Mouse (Mus musculus): ENCODE data around the gene Slc5a5.

Gene Slc5a5

DNA sequence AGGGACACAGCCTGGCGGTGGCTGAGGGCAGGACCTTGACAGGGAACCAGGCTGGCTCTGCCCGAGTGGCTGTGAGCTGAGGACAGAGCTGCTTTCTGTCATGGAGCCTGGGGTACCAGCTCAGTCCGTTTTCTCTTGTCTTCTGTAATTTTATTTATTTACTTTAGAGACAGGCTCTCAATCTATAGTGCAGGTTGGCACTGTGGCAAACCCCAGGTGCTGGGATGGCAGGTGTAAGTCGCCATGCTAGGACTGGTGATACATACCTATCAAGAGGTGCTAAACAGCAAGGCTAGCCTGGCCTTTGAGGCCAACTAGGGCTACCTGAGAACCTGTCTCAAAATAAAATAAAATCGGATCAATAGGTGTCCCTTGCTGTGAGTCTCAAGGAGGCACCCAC lies 36.5 kb downstream of the Slc5a5 start:
- no peak for DNase-seq (ENCODE audit: low spot score in 2 of 2)

DNA sequence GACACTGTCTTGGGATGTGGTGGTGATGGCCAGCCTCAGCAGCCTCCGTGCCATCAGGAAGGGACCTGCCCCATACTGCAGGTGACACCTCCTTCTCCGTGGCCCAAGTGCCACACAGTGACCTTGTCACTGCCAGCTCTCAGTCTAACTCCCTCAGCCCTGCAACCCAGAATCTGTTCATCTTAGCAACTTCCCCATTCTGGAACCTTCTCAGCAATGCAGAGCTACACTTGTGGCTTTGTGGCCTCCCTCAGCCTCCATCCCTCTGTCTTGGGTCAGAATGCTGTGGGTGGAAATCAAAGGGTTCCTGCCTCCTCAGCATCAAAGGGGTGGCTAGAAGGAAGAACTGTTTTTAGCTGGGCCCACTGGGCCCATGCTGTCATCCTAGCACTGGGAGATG lies 38.7 kb downstream of the Slc5a5 start:
- DNase-seq (ENCODE audit: low spot score in 2 of 2): no peak

DNA sequence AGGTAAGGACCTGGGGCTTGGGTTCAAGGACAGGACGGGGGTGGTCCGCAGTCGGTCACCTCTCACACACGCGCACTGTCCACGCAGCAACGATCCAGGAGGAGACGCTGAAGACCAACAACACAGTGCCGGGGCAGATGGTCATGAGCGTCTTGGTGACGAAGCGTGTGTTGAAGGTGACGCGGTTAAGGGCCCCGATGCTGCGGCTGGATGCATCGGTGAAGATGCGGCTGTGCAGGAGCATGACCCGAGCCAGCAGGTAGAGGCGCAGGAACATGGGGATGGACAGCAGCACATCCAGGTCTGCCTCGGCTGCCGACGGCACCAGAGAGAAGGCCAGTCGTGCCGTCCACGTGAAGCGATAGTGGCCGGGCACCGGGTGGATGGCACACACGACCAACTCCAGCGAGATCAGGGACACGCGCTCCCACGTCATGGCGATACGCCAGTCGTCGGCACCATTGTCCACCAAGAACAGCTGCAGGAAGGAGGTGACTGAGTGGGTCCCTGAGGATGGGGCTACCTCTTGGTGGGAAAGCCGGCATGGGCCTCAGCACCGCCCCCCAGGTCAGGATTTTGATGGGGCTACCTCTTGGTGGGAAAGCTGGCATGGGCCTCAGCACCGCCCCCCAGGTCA lies 39.8 kb downstream of the Slc5a5 start:
- DNase-seq (ENCODE audit: low spot score in 2 of 2): no peak

DNA sequence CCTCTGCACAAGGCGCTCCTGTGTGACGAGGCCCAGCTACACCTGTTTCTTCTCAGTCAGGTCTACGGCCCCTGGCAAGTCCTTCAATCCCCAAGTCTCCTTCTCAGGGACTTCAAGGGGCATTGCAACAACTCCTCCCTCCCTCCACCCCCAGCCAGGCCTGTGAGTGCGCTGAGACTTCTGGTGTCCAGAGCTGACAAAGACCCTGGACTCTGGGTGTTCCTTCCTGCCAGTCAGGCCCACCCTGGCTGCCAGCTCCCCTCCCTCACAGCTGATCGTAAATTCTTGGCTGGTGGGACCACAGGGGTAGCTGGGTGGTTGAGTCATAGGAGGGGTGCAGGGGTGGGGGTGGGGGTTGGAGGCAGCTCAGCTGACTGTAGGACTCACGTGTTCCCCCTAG lies 40.7 kb downstream of the Slc5a5 start:
- no peak for DNase-seq (ENCODE audit: low spot score in 2 of 2)

DNA sequence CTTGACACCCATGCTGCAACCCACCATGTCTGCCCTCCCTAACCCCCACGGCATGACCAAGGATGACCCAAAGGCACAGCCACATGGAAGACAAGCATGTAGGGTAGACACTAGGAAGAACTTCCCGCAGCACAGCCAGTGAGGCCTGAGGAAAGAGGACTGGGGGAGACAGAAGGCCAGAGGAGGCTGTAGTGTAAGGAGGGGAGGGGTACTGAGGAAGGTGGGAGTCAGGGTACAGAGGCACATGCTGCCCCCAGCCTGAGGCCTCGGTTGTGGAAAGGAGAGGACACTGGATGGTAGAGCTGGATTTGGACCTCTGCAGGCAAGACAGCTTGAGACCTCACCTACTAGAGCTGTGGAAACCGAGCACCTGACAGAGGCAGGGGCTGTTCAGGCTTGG lies 41.6 kb downstream of the Slc5a5 start:
- DNase-seq (ENCODE audit: low spot score in 2 of 2): no peak

DNA sequence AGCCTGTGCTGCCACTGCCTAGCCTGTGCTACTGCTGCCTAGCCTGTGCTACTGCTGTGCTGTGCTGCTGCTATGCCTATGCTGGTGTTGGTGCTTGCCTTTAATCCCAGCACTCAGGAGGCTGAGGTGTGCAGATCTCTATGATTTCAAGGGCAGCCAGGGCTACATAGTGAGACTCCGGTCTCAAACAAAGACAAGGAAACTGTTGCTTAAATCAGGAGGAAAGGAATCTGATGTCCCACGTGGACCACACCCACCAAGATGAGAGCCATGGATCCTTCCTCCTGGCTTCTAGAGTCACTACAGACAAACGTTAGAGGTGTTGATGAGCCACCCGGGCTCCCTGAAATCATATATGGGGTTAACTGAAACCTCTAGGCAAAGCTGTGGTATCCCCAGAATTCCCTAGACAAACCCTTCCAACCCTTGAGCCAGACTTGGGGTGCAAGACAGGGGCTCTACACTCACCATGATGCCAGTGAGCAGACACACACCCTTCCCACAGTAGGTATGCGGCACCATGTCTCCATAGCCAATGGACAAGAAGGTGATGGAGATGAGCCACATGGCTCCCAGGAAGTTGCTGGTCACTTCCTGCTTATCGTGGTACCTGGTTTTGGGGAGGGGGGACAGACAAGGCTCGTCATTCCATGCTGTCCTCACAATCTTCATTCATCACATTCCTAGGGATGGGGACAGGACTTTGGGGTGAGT lies 42.3 kb downstream of the Slc5a5 start:
- DNase-seq (ENCODE audit: low spot score in 2 of 2): no peak

DNA sequence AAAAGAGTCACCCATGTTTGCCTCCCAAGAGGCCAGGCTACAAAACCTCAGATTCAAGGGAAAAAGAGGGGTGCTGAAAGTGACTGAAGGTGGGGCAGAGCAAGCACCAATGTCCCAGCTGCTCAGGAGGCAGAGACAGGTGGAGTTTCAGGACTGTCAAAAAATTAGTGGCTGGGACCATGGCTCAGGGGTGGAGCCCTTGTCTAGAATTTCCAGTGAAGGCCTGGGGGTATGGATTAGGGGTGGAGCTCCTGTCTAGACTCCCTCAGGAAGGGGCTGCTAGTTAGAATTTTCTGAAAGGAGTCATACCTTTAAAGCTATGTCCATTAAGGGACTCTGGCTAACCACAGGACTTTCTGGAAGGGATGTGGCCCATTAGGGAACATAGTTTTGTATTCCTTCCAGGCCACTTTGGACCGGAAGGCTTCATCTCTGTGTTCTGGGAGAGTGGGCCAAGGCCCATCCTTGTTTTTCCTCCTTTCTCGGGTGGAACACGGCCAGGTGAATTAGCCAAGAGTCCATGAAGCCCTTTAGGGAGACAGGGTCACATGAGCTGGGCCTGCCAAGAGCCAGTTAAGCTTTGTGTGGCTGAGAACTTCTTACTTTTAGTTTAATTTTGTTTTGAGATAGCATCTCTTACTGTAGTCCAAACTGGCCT lies 43.1 kb downstream of the Slc5a5 start:
- no peak for DNase-seq (ENCODE audit: low spot score in 2 of 2)

DNA sequence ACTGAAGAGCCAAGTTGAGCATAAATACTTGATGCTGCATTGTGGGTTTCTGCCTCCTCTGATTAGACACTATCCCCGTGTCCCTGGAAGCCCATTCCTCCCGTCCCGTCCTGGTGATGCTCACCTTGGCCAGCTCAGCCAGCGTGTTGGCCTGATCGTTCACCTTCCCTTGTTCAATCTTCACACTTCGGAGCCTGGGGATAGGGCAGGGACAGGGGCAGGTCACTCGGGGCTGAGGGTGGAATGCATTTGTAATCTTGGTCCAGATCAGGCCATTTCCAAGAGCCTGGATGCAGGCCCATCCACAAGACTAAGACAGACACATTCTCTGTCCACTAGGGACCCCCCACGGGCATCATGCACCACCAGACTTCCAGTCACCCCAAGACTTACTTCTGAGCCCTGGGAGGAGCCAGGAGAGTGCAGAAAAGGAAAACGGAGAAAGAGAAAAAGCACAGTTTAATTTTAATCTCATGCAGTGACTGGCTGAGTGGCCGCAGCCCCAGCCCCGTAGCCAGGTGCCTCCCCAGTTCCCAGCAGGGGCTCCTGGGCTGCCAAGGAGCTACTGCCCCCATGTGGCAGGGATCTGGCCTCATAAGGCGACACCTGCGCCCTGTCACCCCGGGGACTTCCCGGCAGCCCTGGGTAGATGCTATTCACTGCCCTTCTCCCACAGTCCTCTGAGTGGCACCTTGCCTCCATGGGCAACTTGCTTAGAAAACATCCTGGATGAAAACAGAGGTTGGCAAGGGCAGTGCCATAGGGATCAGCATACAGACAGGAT lies 46.0 kb downstream of the Slc5a5 start:
- no peak for DNase-seq (ENCODE audit: low spot score in 2 of 2)

DNA sequence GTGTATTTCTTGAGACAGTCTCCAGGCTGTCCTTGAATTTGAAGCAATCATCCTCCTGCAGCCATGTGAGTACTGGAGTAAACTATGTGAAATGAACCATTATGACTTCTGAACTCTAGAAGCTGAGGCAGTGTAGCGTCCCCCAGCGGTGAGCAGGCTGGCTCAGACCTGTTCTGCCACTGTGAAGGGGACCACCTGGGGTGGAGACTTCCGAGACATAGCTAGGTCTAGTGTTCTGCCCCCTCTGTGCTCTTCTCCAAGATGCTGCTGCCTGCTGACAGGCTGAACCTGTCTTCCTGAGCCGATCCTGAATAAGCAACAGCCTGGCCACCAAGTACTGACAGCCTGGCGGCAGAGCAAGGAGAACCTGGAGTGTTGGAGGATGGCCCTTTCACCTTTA lies 47.4 kb downstream of the Slc5a5 start:
- DNase-seq (ENCODE audit: low spot score in 2 of 2): no peak

DNA sequence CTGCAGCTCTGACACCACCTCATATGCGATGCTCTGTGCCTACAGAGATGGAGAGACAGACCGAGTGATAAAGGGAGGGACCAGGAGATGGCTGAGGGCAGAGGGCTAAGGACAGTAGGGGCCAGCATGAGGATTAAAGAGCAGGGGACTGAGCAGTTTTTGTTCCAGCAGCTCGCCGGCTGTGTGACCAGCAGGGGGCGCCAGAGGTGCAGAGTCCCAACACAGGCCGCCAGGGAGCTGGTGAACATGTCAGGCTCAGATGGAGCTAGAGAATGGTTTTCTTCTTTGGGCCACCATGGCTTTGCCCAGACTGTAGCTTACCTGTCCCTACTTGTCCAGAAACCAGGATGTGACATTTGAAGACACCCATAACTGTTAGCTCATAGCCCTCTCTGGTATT lies 48.0 kb downstream of the Slc5a5 start:
- peak; percentile 89 to 95 for DNase-seq (ENCODE audit: low spot score in 2 of 2)

DNA sequence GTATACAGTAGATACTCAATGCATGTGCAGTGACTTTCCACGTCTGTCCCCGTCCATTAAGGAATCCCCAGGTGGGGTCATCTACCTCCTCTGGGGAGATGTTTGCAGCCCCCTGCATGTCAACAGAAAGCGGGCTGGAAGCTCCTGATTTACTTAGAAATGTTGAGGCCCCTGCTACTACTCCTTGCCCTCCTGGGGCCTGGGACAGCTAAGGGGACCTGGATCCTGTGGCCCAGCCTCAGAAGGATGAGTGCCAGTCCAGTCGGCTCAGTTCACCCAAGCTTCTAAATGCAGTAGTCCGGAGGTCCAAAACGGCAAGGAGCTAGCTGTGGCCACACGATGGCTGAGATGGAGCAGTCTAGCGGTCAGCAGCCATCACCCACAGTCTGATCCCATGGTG lies 48.6 kb downstream of the Slc5a5 start:
- no peak for DNase-seq (ENCODE audit: low spot score in 2 of 2)

DNA sequence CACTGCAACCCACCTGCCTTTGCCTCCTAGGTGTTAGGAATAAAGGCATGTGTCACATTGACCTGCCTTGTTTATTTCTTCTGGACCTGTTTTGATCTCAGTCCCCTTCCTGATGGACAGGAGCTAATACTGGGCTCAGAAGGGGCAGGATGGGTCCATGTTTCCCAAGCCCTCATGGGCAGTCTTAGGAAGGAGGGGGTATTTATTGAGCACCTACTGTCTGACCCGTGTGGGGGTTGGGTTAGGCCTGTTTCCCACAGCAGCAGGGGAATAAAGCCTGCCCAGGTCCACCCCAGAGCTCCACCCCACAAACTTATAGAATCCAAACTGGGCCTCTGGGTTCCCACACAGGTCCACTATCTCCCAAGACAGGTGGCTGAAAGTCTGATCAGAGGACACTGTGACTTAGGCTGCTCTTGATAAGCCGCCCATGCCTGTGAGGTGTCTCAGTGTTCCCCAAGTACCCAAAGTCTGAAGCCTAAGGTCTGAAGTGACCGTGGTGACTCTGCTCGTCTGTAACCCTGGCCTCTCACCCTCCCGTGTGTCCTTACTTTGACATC lies 49.3 kb downstream of the Slc5a5 start:
- DNase-seq (ENCODE audit: low spot score in 2 of 2): peak; percentile 43

DNA sequence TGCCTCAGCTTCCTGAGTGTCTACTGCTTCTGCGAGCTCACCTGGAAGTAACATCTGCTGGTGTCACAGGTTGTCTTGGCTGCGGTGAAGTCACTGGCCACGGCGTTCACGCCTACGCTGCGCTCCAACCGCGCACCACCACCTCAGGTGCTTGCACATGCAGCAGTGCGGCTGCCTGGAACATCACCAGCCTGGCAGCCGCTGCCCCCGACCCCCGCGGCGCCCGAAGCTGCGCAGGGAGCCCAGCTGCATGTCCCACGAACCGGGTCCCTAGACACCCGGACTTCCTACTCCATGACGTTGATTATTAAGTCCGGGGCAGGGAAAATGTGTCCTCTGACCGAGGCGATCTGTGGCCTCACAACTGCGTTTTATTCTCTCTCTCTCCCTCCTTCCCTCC lies 50.1 kb downstream of the Slc5a5 start:
- no peak for DNase-seq (ENCODE audit: low spot score in 2 of 2)

DNA sequence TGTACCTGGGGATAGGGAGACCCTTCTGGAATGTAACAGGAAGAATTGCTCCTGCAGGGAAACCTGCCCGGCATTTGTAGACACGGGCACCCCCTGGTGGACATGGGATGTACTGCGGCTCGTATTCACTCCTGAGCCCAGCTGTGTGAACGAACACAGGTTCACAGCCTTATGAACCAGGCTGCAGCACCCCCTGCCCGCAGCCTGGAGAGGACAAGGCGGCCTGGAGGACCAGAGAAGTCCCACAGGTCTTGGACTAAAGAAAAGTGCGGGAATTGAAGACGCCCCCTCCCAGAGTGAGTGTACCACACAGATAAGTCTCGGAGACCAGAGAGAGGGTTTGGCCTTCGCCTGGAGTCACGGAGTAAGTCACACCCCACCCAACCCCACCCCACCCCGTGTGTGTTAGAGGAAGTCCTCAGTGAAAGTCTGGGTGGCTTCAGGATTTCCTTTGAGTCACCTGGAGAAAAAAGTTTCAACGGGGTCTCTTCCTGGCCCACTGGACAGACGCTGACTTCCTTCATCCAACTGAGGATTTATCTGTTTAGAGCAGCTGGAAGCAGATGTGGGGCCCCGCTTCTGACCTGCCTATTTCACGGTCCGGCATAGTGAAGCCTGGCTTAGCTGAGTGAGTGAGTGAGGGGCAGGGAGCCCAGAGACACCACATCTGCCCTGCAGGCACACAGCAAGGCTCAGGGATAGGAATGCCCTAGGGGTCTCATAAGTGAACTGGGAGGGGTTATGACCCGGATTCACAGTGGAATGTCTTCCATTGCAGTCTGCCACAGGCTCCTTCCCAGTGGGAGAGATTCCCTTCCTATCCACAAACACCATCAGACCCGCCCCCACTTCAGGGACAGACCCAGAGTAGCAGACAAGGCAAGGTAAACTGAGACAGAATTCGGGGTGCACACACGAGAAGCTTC lies 51.1 kb downstream of the Slc5a5 start:
- DNase-seq (ENCODE audit: low spot score in 2 of 2): peak; percentile 87 to 92

DNA sequence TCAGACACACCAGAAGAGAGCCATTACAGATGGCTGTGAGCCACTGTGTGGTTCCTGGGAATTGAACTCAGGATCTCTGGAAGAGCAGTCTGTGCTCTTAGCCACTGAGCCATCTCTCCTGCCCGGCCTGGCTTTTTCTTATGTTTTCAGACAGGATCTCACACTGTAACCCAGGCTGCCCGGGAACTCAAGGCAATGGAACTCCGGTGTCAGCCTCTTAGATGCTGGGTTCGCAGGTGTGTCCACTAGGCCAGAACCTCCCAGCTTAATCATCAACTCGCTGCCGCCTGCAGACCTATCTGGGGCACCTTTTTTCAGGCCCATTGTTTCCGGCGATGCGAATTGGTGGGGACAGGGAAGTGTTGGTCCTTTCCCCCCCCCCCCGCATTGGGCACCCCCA lies 52.0 kb downstream of the Slc5a5 start:
- DNase-seq (ENCODE audit: low spot score in 2 of 2): no peak

DNA sequence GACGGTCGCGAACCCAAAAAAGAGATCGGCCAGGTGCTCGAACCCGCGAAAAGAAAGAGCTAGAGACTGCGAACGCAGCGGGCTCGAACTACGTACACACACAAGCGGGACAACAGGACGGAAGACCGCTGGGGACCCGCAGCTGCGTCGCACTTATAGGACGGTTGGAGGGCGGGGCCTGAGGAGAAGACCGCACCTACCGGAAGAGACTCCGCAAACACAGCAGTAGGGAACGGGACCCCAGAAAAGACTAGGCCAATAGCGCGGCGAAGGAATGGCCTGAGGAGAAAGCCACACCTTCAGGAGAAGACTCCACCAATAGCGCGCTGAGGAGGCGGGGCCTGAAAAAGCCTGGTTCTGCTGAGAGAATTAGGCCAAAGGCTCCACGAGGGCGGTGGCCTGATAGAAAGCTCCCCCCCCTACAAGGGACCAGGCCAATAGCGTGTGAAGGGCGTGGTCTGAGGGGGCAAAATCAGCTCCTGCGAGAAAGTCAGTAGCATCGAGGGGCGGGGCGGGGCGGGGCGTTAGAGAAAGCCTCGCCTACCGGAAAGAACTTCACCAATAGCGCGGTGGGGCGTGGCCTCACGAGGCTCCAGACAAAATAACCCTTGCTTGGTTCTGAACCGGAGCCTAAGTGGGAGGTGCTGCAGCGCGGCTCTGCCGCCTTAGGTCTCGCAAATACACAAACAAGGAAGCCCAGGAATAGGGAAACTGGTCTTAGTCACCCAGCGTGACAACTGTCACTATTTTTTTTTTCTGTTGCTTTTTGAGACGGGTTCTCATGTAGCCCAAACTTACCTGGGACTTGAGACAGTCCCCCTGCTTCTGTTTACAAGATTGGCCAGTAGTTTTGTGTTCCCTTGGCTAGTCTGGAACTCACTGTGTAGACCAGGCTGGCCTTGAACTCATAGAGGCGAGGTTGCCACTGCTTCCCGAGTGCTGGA lies 52.9 kb downstream of the Slc5a5 start, which contains the start of gene Arrdc2:
Gene Arrdc2 (minus strand): TSS at position 313 of the 944 bp plus-strand sequence.
- peak; percentile 95 to 97 for DNase-seq (ENCODE audit: low spot score in 2 of 2)

DNA sequence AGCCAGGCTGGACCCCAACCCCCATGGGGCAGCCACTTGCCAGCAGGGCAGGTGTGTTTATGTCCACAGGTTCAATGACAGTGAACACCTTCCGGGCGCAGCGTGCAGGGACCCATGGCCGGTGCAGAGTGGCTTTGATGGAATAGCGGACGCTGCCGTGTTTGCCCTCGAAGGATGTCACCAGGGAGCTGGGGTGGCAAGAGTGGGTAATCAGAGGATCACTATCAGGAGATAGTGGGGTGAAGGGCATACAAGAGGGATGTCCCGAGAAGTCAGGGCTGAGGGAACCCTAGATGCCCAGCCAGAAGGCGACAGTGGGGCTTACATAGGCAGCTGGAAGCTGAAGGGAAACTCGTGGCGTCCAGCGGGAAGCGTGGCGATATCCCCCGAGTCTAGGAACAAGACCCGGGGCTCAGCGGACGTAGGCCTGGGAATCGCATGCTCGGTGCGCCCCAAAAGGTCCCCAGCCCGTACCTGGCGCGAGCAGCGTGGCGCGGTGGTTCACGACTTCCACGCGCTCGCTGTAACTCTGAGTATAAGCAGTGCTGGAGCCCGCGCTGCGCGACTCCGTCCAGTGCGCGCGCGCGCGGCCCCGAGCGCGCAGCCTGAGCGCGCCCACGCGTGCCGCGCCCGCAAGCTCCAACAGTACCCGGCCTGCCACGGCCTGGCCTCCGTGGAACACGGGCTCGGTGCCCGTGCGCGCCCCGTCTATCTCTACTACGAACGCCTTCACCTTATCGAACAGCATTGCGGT lies 53.7 kb downstream of the Slc5a5 start:
- no peak for DNase-seq (ENCODE audit: low spot score in 2 of 2)

DNA sequence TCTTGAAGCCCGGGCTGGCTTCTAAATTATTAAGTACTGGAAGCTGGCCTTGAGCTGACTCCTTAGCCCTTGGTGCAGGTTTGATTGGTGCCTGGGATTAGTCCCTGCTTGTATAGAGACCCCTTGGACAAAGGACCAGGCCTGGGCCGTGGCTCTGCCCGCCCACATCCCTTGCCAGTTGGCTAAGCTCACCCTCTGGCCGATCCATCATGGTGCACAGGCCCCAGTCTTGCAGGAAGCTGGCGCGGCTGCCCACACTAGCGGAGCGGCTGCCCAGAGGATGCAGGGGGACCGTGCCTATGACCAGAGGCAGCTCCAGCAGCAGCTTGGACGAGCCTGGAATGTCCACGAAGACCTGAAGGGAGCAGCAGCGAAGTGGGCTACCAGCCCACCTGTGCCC lies 55.9 kb downstream of the Slc5a5 start:
- no peak for DNase-seq (ENCODE audit: low spot score in 2 of 2)

DNA sequence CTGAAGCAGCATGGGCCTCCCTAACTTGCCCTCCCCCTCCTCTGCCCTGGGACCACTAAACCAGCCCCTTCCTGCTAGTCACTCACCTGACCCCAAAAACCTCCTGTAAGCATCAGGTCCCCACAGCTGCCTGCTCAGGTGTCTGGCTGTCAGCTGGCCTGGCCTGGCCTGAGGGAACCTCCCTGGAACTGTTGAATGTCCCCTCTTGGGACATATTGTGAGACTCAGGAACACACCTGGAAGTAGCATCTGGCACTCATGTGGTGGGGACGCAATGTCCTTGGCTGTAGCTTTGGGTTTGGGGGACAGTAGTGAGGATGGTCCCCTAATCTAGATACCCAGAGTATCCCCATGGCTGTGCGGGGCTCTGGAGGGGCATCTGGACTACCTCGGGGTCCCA lies 58.5 kb downstream of the Slc5a5 start:
- DNase-seq (ENCODE audit: low spot score in 2 of 2): no peak
